Mouse (Mus musculus) CD4-positive, CD25-positive, alpha-beta regulatory T cell, adult 2 months (primary cell): Measurements from ENCODE around the gene Sdr9c7.

ENCODE experiments used
- DNase-seq: peaks from one replicate; pipeline ENCODE4 v3.0.0-alpha.2; 2012; ENCODE audit warnings: low read depth, low spot score

Sdr9c7 gene

GRCm38 (mm10) chr10:127959161-127959679 is 60.9 kb downstream of the Sdr9c7 start:
- DNase-seq = no peak
